8 mouse cellular contexts compared by ENCODE assay signal in genomic region chr5:134455914-134456423, GRCm38 (mm10). TPM values are rescaled to one million over a fixed set of nuclear protein-coding genes. Genes with fewer than 3 reads are reported as not detected.
DNase-seq lines count a peak whose midpoint lies in the region; ATAC-seq and TF ChIP-seq lines count a peak whose summit lies in the region.

No protein-coding gene starts in this region.

- ATAC-seq in Patski = peak; percentile 33
- peak; percentile 34 for ATAC-seq in common myeloid progenitor, adult 5-6 weeks (replicated peaks; ENCODE audit: low read depth, poor library complexity, severe bottlenecking)
- ATAC-seq in heart, embryonic 15.5 days (replicated peaks; ENCODE audit: insufficient number of reproducible peaks, insufficient read depth, low FRiP score, low read depth) = peak; percentile 64
- peak; percentile 59 for ATAC-seq in kidney, postnatal 0 days (replicated peaks; ENCODE audit: low FRiP score, low read depth)

- H3K4me1 ChIP-seq in heart, embryonic 15.5 days (replicated peaks) = peaks cover 27% of the 10 kb centered on the region
- H3K4me1 ChIP-seq in kidney, postnatal 0 days (replicated peaks; ENCODE audit: insufficient read depth, low read length) = peaks cover 10% of the 10 kb centered on the region; the same call in 1 of the 2 replicates

- POLR2A ChIA-PET in Patski (lab: Charles Lee) = interaction anchor here (0.7 to 1.5 kb wide), 7 partner anchors 10 to 71 kb away, joined by 3 to 9 read pairs (median 5); no protein-coding TSS in a partner anchor

- in situ Hi-C loops in Patski (cut with MboI; ENCODE audit: low pct_unique_long_range_greater_than_20kb) = no loop called here

- H3K9ac ChIP-seq in heart, embryonic 15.5 days = peak overlapping the region; percentile 82
- peak overlapping the region; percentile 84 for H3K9ac ChIP-seq in kidney, postnatal 0 days (ENCODE audit: low read depth, low read length)

- peak overlapping the region; percentile 83 for H3K4me2 ChIP-seq in heart, embryonic 15.5 days
- H3K4me2 ChIP-seq in kidney, postnatal 0 days (ENCODE audit: low read length) = peak overlapping the region; percentile 88

- no peak for TF ChIP-seq CTCF in Patski (IDR thresholded peaks at IDR 0.05)
- TF ChIP-seq CTCF in kidney, postnatal 0 days (IDR thresholded peaks at IDR 0.05; ENCODE audit: low read depth) = no peak

- CTCF ChIA-PET in Patski (lab: Charles Lee) = interaction anchor here (0.9 to 2.4 kb wide), 2 partner anchors 11 to 15 kb away, joined by 3 to 8 read pairs; no protein-coding TSS in a partner anchor

- peak overlapping the region; percentile 85 for H3K4me3 ChIP-seq in heart, embryonic 15.5 days
- peak overlapping the region; percentile 76 for H3K4me3 ChIP-seq in kidney, postnatal 0 days (replicated peaks; ENCODE audit: low read depth, low read length)

- no peaks in the 10 kb centered on the region for H3K9me3 ChIP-seq in heart, embryonic 15.5 days (replicated peaks)
- no peaks in the 10 kb centered on the region for H3K9me3 ChIP-seq in kidney, postnatal 0 days (replicated peaks; ENCODE audit: low read length)

- H3K27ac ChIP-seq in heart, embryonic 15.5 days = peak overlapping the region; percentile 90
- H3K27ac ChIP-seq in kidney, postnatal 0 days = peak overlapping the region; percentile 90

- no peaks in the 10 kb centered on the region for H3K27me3 ChIP-seq in Patski
- no peaks in the 10 kb centered on the region for H3K27me3 ChIP-seq in heart, embryonic 15.5 days
- no peaks in the 10 kb centered on the region for H3K27me3 ChIP-seq in kidney, postnatal 0 days (ENCODE audit: insufficient read depth, low read length)

- under 1% methylated on average over 17 of the region's 17 CpGs for WGBS in heart, embryonic 15.5 days
- WGBS in kidney, postnatal 0 days = under 1% methylated on average over 17 of the region's 17 CpGs

- peaks cover 10% of the 10 kb centered on the region for H3K36me3 ChIP-seq in heart, embryonic 15.5 days
- 0 out of 2 replicates have a peak, but pooled peaks cover 5% of the 10 kb centered on the region for H3K36me3 ChIP-seq in kidney, postnatal 0 days (ENCODE audit: insufficient read depth, low read length)

- peak; percentile 13 to 18 for DNase-seq in B cell, adult 2 months
- no peak for DNase-seq in Patski (ENCODE audit: low read depth, low spot score)
- DNase-seq in kidney, postnatal 0 days (ENCODE audit: low spot score) = peak; percentile 81
- peak; percentile 45 for DNase-seq in lung, postnatal 14 days
- peak; percentile 40 for DNase-seq in retina, postnatal 7 days (ENCODE audit: low read depth, low spot score)
- DNase-seq in spleen, postnatal 14 days (ENCODE audit: low spot score in 2 of 2) = no peak

RNA-seq across cellular contexts. Expression of gene Gtf2ird1, which starts 0.5 kb away (rescaled TPM):
- polyA plus RNA-seq in Patski (2021) = 169 TPM
- total RNA-seq in common myeloid progenitor, adult 5-6 weeks (2017) = 14.6 and 28.2 TPM in 2 replicates
- polyA plus RNA-seq in heart, embryonic 15.5 days (2015; fragmentation: Nextera tagmentation; extraction: Ambion mirVana) = 47.3 and 57.5 TPM in 2 replicates
- polyA plus RNA-seq in kidney, postnatal 0 days (2015; fragmentation: Nextera tagmentation; extraction: Ambion mirVana) = 46.7 and 49.8 TPM in 2 replicates

Comparison
In these comparisons a context has a peak if more than half of its experiments do, and no peak if none do; other contexts are left out.
1. DNase-seq: peak in B cell, adult 2 months (2 of 2), kidney, postnatal 0 days (single experiment), lung, postnatal 14 days (single experiment) and retina, postnatal 7 days (single experiment); none in Patski (single experiment) and spleen, postnatal 14 days (0 of 2).
2. Peak in every context shown above with its lines, with median percentiles within 50 percentile points of each other: ATAC-seq.